Mouse (Mus musculus): ENCODE measurements at regions not wholly inside any gene's neighbourhood (a gene's known extent, or its start where the extent isn't known, plus 50 kb on each side); places are given as distances from the start of the nearest gene placed in this dataset.
A peak's percentile ranks its signal among the peaks of the same experiment; 100 is the strongest.

DNA sequence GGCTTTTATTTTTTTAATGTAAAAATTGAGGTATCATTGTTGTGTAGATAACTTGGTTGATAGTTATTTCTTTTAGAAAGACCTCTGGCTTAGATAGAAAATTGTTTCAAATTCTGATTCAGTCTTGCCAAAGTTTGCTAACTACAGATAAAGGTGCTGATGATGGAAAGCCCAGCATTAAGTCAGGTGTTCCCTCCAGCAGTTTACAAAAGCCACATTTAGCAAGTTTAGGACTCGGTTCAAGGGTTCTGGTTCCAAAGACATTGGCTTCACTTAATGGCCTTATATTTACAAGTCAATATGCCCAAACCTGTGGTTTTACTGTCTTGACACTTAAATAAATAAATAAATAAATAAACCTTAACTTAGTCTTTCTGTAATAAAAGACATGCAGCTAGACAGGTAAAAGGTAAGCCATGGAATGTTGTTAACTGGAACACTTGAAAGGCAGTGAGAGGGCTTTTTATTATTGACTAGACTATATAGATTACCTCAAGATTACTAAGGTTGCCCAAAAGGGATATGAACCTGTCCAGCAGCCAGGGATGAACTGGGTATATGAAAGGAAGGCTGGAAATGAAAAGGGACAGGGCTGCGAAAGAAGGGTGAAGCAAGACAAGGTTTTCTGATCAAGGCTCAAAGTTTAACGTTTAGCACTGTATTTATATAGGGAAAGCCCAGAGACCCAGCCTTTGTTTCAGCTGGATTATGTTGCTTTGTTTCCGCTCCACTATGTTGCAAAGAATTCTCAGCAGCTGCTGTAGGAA lies 1472.9 kb upstream of the Slc10a2 start:
- no peak for DNase-seq

DNA sequence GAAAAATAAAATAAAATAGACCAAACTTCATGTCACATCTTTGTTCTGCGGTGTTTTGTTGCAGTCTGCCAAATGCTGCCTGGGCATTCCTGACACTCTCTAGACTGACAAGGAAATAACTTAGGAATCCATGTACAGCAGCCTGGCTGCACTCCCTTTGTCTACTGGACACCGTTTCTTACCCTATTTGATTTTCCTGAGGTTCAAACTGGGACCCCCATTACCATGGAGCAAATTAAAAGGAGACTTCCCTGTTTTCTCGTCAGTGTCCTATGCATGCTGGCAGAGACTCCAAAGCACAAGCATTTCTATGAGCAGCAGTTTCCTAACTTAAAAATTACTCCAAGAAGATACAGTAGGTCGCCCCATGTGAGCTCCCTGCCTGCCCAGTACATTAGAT lies 1470.1 kb upstream of the Slc10a2 start:
- DNase-seq = no peak

DNA sequence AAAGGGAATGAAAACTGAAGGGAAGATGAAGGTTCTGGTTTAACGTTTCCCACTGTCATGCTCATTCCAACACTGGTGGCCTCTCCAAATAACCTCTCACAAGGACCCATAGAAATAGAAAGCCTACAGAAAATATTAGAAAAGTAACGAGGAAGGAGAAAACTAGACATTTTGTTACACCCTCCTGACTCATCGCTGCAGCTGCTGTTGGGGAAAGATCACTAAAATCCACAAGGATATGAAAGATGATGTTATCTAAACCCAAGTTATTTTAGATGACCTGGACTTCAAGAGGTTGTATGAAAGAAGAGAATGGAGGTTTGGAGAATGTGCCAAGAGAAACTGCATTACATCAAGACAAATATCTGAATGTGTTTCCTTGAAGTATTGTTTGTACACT lies 1468.3 kb upstream of the Slc10a2 start:
- no peak for DNase-seq

DNA sequence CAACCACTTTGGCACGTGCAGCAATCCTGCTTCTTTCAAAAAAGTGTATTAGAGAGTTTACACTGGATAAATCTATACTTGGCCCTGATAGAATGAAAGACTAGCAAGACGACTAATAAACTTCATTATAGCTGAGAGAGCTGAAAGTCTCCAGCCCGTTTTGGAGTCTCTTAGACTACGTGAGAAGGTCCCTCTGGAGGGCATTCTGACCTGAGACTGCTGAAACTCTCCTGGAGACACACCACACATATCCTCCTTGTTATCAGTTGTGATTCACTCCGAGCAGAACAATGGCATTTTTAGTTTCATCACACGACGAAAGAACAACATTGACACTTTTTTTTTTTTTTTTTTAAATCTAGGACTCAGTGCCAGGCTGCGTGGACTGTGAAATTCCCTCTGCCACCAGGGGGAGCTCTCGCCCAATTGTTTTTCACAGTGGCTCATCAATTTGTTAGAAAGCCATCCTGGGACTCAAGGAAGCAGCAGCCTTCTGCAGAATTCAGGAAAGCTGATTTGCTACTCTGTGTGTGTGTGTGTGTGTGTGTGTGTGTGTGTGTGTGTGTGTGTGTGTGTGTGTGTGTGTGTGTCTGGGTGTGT lies 1467.0 kb upstream of the Slc10a2 start:
- peak; percentile 30 to 64 for DNase-seq

DNA sequence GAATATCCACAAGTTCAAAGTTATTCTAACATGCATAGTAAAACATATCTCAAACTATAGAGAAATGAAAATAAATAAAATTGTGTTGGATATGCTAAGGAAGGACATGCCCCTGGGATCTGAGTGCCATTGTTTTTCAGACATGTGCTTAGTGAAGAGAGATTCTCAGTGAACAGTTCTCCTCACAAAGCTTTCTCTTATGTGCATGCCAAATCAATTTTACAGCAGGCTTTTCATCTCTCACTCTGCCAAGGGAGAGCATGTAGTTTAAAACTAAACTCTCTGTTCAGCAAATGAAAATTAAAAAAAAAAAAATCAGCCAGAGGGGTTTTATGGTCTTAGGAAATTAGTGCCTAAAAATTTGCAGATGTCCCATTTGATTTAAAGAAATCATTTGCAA lies 1445.8 kb upstream of the Slc10a2 start:
- no peak for DNase-seq

DNA sequence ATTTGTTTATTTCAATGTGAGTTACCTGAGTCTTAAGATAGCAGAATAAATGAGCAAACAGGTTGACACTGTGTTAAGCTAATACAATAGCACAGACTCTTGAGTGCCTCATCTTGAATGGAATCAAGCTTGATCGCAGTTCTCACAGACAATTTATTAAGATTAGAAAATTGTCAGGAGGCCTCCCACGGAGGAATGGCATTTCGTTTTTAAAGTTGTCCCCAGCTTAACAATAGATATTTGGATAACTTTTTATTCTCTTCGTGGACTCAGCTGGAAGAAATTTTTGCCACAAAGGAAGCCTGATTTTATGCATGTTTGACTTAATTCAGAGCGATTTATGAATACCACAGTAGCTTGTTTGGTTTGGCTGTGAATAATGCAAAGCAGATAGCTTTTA lies 1422.0 kb upstream of the Slc10a2 start:
- DNase-seq = no peak

DNA sequence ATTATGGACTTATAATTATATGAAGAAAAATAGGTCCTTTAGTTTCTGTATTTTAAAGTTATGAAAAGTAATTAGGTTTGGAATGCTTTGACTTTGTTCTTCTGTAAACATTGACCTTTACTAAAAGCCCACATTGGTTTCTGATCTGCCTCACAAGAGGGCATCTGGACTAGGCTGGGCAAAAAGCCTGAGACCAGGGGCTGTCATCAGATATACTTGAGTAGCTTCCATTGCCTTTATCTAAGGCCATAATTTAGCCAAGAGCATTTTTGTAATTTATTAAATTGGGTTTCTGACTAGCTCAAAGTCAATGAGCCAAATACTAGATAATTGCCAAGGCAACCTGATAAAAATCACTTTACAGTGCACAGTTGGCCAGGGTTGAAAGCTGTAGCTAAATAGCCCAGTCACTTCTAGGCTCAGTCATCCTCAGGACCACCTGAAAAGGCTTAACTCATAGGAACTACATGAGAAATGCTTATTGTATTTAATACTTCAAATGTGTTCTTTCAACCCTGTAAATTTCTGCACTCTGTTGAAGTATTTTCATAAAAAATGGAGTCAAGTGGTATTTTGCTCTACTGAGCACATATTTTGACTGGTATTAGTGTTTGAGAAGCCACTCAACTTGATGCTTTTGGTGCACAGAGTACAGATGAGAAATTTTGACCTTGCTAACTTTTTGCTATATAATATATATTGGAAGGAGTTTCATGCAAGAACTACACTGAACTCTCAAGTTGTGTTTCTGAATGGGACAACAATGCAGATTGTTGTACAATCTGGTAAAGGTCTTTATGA lies 1410.9 kb upstream of the Slc10a2 start:
- DNase-seq = no peak

DNA sequence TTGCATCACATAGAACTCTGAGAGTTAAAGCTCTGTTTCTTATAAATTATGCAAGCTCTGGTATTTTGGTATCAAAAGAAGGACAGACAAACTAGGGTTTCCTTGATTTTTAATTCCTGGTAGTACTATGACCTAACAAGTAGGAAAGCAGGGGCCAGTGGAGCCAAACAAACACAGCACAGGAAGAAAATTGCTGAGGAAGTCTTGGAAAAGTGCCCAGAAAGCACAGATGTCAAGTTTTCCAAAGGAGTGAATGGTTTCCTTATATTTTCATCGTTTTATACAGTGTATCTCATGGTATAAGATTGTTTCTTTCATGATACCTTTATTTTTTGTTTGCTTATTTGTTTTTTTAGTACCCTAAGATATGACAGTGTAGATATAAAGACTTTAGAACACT lies 1387.3 kb upstream of the Slc10a2 start:
- peak; percentile 2 for DNase-seq

DNA sequence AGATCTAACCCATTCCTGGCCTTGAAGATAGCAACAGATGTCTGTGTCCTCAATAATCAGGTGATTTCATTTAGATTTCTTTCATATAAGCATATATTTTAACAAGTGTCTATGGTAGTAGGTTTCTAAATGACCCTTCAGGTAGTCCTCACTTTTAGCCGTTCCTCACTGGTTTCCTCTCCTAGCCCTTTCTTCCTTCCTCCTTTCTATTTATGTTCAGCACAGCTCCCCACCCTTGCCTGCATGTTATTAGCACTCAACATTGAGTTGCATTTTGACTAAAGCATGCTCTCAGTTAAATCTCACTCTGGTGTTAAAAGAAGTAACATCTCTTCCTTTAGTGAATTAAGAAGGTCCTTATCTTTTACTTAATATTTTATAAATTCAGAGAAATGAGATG lies 1376.8 kb upstream of the Slc10a2 start:
- DNase-seq = no peak

DNA sequence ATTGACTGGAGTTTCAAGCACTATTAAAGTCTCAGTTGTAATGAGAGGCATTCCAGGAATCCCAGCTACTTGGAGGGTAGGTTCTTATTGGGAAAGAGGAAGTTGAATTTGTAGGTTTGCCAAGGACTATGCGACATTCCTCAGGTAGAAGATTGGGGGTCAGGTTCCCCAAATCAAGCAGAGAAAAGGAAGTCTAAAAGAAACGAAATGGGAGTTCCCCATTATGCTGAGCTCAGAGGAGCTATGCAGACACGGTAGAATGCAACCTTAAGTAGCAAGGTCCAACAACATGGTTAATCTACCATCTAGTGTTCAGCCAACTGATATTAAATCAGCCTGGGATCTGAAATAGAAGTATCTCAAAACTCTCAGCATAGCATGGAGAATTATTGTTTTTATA lies 1365.9 kb upstream of the Slc10a2 start:
- no peak for DNase-seq

DNA sequence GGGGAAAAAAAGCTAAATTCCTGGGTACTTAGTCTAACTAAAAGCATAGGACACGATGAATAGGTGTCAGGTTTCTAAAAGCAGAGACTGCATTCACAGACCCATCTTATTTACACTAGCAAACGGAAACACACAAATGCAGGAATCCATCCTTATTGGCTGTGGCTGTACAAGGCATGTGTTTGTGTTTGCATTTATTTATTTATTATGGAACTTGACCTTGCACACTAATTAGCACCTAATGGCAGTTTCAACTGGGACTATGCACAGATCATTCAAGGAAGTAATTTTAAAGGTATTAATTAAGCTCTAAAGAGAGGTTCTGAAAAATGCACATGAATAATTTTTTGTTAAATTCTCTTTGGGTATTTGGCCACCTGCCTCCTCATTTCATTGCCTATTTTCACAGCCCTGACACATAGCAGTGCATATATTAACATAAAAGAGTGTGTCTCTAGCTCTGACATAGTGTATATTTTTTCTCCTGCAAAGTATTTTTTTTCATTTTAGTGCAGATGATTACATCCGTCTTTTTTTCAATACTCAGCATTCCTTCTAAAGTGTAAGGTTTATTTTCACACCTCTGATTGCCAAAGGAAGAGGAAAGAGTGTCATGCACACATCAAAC lies 1351.5 kb upstream of the Slc10a2 start:
- DNase-seq = no peak

DNA sequence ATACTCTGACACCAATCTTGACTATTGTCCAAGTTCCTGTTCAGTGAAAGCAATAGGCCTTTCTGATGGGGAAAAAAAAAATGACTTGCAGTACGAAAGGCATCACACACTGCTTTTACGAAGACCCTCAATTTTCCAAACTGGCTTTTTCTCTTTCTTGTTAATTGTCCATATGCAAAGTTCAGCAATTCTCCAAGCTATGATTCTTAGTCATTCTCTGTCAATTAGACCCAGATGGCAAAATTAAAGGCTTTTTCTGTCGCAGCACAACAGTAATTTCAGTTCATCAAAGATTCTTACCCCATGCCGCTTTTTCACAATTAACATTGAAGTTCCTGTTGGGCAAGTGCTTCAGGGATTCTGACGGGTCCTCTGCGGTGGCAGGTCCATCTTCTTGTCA lies 1343.2 kb upstream of the Slc10a2 start:
- no peak for DNase-seq

DNA sequence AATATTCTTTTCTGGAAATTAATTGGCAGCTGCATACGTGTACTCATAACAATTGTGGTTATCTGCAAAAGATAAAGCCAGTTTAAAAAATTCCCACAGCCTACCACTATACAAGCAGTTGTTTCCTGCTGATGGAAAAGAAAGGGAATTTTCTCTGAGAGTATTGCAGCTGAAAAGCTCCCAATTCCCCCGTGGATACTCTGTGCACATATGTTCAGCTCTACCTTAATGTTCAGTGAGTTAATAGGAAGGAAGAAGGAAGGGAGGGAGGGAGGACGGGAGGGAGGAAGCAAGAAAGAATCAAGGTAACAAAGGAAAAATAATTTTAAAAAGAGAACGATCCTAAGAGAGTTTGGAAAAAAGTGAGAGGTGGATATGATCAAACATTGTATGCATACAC lies 1333.9 kb upstream of the Slc10a2 start:
- DNase-seq = no peak
